Mouse (Mus musculus) intestine, postnatal 0 days (tissue): ENCODE data around the gene Sept9. TPM values are rescaled to one million over a fixed set of nuclear protein-coding genes. Genes with fewer than 3 reads are reported as not detected.

Source experiments
- ATAC-seq: fragments of 200-750 bp; cut with Nextera tagmentation; 2 replicates; pipeline ENCODE4 v1.8.0; 2017; ENCODE audit warnings: mild to moderate bottlenecking, moderate TSS enrichment, moderate library complexity
- H3K27ac ChIP-seq: fragments of 300-500 bp; sonication (generic); 2 replicates; pipeline ENCODE4 v1.5.1; 2014; ENCODE audit warnings: mild to moderate bottlenecking, low read depth, low read length, moderate library complexity
- H3K27me3 ChIP-seq: fragments of 300-500 bp; sonication (generic); replicated peaks from 2 replicates; pipeline ENCODE4 v1.6.1; 2014; ENCODE audit warnings: low read length, mixed read lengths; ENCODE audit not compliant: control insufficient read depth, insufficient read depth
- H3K36me3 ChIP-seq: fragments of 300-500 bp; sonication (generic); 2 replicates; pipeline ENCODE4 v1.6.1; 2014; ENCODE audit warnings: mild to moderate bottlenecking, moderate library complexity; ENCODE audit not compliant: control insufficient read depth, insufficient read depth
- H3K4me1 ChIP-seq: fragments of 300-500 bp; sonication (generic); replicated peaks from 2 replicates; pipeline ENCODE4 v1.6.1; 2014; ENCODE audit warnings: antibody characterized with exemption, low read length, mixed read lengths; ENCODE audit not compliant: control insufficient read depth, insufficient read depth
- H3K4me2 ChIP-seq: fragments of 300-500 bp; sonication (generic); replicated peaks from 2 replicates; pipeline ENCODE4 v1.6.1; 2014; ENCODE audit warnings: low read depth, mild to moderate bottlenecking, moderate library complexity
- H3K4me3 ChIP-seq: fragments of 300-500 bp; sonication (generic); 2 replicates; pipeline ENCODE4 v1.5.1; 2014; ENCODE audit warnings: low read depth, low read length
- H3K9ac ChIP-seq: fragments of 300-500 bp; sonication (generic); 2 replicates; pipeline ENCODE4 v1.6.1; 2014; ENCODE audit warnings: mild to moderate bottlenecking, low read depth, low read length
- H3K9me3 ChIP-seq: fragments of 300-500 bp; sonication (generic); 2 replicates; pipeline ENCODE4 v1.6.1; 2016; ENCODE audit warnings: mixed run types; ENCODE audit not compliant: control insufficient read depth
- CTCF ChIP-seq: sonication (generic); IDR thresholded peaks from 2 replicates; pipeline ENCODE4 v1.5.1; 2016; ENCODE audit warnings: low read depth, mild to moderate bottlenecking, control low read depth, antibody characterized with exemption, moderate library complexity
- WGBS: fragments of 180-500 bp; shearing (Covaris S2); extraction: QIAGEN DNeasy Blood & Tissue Kit; methylation state at CpG from one replicate; pipeline ENCODE4 v1.1.7; 2014; 5-methylcytosine and 5-hydroxymethylcytosine counted together
- polyA plus RNA-seq: library from polyadenylated mRNA; unstranded; fragments of >200 nt; fragmentation: Nextera tagmentation; extraction: Ambion mirVana; gene quantifications from 2 replicates; pipeline ENCODE4 v1.2.1, GENCODE M21; 2015

The Sept9 gene
- polyA plus RNA-seq, 1 experiment from 2014 or later: 74.5 TPM

DNA sequence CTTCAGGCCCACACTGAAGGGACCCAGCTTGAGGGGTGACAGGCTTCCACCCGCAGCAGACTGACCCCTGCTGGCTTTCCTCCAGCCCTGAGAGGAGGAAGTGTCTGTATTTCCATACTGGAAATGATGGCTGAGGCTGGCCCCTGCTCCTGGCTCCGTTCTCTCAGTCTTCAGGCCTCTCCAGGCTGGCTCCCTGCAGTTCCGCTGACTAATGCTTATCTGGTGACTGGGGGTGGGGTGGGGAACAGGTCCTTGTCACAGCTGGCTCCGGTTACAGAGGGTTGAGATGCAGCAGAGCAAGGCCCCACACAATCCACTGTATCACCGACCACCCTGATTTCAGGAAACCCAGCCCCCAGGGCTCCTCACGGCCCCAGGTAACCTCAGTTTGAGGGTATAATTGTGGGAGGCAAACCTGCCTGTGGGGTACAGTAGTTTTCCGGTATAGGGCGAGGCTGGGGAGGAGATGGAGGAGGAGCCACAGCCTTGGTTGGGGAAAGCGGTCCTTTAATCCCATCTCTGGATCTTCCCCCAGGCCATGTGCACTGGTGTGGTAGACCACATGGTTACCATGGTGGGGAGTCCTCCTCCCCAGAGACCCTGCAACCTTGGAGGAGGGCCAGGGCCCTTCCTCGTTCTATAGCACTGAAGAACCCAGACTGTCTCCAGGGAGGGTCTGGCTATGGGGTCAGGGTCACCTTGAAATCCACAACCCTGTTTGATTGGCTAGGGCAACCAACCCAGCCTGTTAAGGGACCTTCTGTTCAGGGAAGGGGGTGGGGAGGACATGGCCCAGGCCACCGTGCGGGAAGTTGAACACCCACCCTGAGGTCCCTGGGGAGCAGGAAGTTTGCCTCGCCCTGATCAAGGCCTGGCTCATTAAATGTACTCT lies 108.7 kb downstream of the Sept9 start:
- H3K4me2 ChIP-seq: 0 out of 2 replicates have a peak overlapping the region, but pooled peaks have one; percentile 1
- peak; percentile 51 for TF ChIP-seq CTCF
- peak; percentile 37; the same call in 1 of the 2 replicates for ATAC-seq
- peaks cover 6% of the 10 kb centered on the region; the same call in 1 of the 2 replicates for H3K36me3 ChIP-seq
- 18% methylated on average over 13 of the region's 13 CpGs for WGBS
- H3K4me1 ChIP-seq: peaks cover 28% of the 10 kb centered on the region
- no peak overlapping the region for H3K4me3 ChIP-seq
- H3K9ac ChIP-seq: no peak overlapping the region
- peak overlapping the region; percentile 35 for H3K27ac ChIP-seq
- no peaks in the 10 kb centered on the region for H3K27me3 ChIP-seq
- H3K9me3 ChIP-seq: no peaks in the 10 kb centered on the region

GRCm38 (mm10) chr11:117309108-117309917 lies 109.9 kb downstream of the Sept9 start:
- WGBS: 65% methylated on average over 17 of the region's 17 CpGs
- no peak for TF ChIP-seq CTCF
- Histone ChIP-seq H3K9me3 (no peaks in the 10 kb centered on the region), H3K4me2 (no peak overlapping the region), H3K4me3 (no peak overlapping the region), H3K36me3 (no peaks in the 10 kb centered on the region; the same call in 1 of the 2 replicates), H3K9ac (0 out of 2 replicates have a peak overlapping the region, but pooled peaks have one; percentile 3), H3K4me1 (peaks cover 36% of the 10 kb centered on the region), H3K27me3 (no peaks in the 10 kb centered on the region), H3K27ac (0 out of 2 replicates have a peak overlapping the region, but pooled peaks have one; percentile 35)
- no peak for ATAC-seq

- no peak overlapping the region for H3K4me2 ChIP-seq
- H3K4me1 ChIP-seq: peaks cover 40% of the 10 kb centered on the region
- no peak overlapping the region for H3K9ac ChIP-seq
- H3K27me3 ChIP-seq: no peaks in the 10 kb centered on the region
- no peak overlapping the region for H3K4me3 ChIP-seq
- ATAC-seq: no peak
- WGBS: 87% methylated on average over 3 of the region's 3 CpGs
- no peak for TF ChIP-seq CTCF
- H3K36me3 ChIP-seq: no peaks in the 10 kb centered on the region; the same call in 1 of the 2 replicates
- H3K27ac ChIP-seq: no peak overlapping the region
- H3K9me3 ChIP-seq: no peaks in the 10 kb centered on the region
Measured at GRCm38 (mm10) chr11:117309918-117310287, 110.4 kb downstream of the Sept9 start.

DNA sequence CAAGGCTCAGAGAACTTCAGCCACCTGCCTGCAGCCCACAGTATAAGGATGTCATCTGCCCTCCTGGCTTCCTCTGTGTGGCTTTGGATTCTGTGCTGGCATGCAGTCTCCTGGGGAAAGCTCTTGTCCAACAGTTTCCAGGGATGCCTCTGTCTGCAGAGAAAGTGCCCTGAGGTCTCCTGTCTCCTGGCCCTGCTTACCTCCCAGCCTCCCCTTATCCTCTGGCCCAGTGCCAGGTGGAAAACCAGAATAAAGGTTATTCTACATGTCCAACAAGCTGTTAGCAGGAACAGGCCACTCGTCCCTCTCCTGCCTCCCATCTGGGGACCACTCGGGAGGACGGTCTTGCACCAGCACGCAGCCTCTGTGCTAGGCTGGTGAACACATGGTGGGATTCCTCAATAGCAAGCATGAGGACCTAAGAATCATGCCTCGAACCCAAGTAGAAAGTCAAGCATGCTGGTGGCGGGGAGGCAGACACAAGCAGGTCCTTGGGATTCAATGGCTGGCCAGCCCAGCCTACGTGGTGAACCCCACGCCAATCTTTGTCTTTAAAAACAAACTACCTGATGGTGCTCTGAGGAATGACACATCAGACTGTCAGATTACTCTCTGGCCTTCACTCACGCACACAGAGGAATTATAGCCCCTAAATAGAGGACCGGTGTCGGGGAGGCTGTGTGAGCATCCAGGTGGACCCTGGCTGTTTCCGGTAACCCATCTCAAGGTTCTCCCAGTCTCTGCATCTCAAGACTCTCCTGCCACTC lies 111.1 kb downstream of the Sept9 start:
- peaks cover 45% of the 10 kb centered on the region for H3K4me1 ChIP-seq
- no peak overlapping the region; the same call in 1 of the 2 replicates for H3K27ac ChIP-seq
- H3K27me3 ChIP-seq: no peaks in the 10 kb centered on the region
- no peak overlapping the region for H3K4me2 ChIP-seq
- ATAC-seq: no peak
- no peak overlapping the region for H3K9ac ChIP-seq
- no peak for TF ChIP-seq CTCF
- no peaks in the 10 kb centered on the region for H3K9me3 ChIP-seq
- no peak overlapping the region for H3K4me3 ChIP-seq
- WGBS: 78% methylated on average over 12 of the region's 12 CpGs
- H3K36me3 ChIP-seq: no peaks in the 10 kb centered on the region; the same call in 1 of the 2 replicates

DNA sequence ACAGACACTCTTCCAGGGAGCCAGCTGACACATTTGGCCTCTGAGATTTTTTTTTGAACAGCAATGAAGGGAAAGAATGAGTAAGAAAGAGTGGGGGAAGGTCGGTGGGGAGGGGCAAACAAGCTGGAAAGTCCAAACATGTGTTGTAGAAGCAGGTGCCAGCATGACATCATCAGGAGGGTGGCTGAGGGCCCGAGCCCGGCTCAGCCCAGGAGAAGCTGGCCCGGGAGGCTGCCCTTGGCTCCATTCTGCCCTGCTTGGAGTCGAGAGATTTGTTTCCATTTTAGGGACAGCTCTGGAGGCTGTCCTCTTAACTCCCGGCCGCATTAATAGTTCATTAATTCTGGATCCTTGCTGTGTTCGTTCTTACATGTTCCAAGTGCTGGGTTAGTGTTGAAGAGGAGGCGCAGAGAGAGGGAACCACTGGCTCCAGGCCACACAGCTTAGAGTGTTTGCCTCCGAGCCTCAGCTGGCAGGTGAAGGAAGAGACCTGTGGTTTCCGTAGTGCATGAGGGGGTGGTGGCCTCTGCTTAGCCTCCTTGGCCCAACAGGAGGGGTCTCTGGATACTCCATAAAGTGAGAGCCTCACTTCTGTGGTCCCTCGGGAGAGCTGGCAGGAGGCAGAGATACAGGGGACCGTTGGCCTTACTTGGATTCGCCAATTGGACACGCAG lies 111.8 kb downstream of the Sept9 start:
- Histone ChIP-seq H3K4me1 (peaks cover 48% of the 10 kb centered on the region), H3K27me3 (no peaks in the 10 kb centered on the region), H3K4me3 (no peak overlapping the region), H3K4me2 (no peak overlapping the region), H3K27ac (peak overlapping the region; percentile 77), H3K9me3 (no peaks in the 10 kb centered on the region), H3K9ac (no peak overlapping the region), H3K36me3 (no peaks in the 10 kb centered on the region; the same call in 1 of the 2 replicates)
- ATAC-seq: no peak
- WGBS: 55% methylated on average over 15 of the region's 15 CpGs
- no peak for TF ChIP-seq CTCF
